Mouse (Mus musculus) spleen, adult 10 weeks (tissue): ENCODE measurements around the gene Snta1. TPM values are rescaled to one million over a fixed set of nuclear protein-coding genes. Genes with fewer than 3 reads are reported as not detected.

Experiments
- polyA plus RNA-seq: library from polyadenylated mRNA; stranded (reverse); fragments of 350-450 nt; fragmentation: Illumina TruSeq; extraction: RNeasy Lipid Tissue Mini Kit (QIAGEN cat#74804); gene quantifications from one replicate; pipeline ENCODE4 v1.2.3, GENCODE M21; 2015; ENCODE audit warnings: low replicate concordance; ENCODE audit not compliant: insufficient read depth

Snta1 gene
- polyA plus RNA-seq: 2.1 TPM

GRCm38 (mm10) chr2:154407643-154408445, at the start of gene Snta1:
TSS of gene Snta1 (minus strand) at chr2:154408099.

DNA sequence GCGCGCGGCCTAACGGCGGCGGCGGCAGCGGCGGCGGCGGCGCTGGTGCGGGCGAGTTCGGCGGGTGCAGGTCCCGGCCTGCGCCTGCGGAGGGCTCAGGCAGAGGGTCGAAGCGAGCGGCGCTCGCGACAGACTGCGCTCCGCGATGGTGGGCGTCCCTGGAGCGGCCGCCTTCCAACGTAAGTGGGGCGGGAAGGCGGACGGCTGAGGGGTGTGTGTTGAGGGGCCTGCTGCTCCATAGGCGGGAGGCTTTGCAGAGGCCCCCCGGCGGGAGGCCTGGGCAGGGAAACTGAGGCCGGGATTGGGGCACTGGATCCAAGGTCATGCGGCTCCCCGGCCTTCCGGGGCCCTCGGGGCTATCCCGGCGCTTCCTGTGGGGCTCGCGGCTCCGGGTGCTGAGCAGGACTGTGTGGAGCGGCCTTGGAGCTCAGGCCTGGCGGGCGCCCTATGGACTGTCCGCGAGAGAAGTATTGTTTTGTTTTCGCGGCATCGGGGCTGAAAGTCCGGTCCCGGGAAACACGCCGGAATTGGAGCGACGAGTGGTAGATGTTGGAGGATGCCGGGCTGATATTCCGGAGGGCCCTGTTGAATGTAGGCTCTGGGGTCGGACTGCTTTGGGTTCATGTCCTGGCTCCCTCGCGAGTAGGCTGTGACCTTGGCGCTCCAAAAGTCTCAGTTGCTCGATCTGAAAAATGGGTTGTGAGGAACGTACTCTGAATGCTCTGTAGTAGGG, 28.7 kb upstream of the Snta1 start, which contains the start of gene Cbfa2t2:
Gene Cbfa2t2, plus strand, starts transcription at position 24 of the 733 bp plus-strand sequence.

DNA sequence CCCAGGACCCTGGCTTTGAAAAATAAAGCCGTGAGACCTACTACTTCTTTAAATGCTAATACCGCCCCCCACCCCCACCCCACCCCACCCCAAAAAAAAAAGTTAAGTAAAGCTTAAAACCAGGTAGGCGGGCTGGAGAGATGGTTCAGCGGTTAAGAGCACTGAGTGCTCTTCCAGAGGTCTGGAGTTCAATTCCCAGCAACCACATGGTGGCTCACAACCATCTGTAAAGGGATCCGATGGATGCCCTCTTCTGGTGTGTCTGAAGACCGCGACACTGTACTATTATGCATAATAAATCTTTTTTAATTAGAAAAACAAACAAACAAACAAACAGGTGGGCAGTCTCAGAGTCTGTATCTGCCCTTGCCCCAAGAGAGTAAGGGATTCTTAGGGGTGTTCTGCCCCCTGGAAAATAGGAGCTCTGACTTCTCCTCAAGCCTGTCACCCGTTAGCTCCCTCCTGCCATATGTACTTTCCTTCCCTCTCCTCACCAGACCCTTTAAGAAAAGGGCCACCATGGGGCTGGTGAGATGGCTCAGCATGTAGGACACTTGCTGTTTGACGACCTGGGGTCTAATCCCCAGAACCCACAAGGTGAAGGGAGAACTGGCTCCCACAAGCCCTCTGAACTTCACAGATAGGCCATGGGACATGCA, 34.9 kb downstream of the Snta1 start, which contains the start of gene Cdk5rap1:
Gene Cdk5rap1, minus strand, starts transcription at position 169 of the 659 bp plus-strand sequence.

Other genes with a start within 250 kb of the Snta1 start
- not detected for gene Bpifa5, start 245.5 kb downstream of the Snta1 start, polyA plus RNA-seq
- not detected for gene Bpifb1, start 217.3 kb downstream of the Snta1 start, polyA plus RNA-seq
- gene Bpifb5, start 184.4 kb downstream of the Snta1 start, polyA plus RNA-seq: not detected
- gene Bpifb9a, start 150.2 kb downstream of the Snta1 start, polyA plus RNA-seq: not detected
- gene Bpifb9b, start 100.9 kb downstream of the Snta1 start, polyA plus RNA-seq: not detected
- 13.6 TPM for gene Cdk5rap1, start 35.1 kb downstream of the Snta1 start, polyA plus RNA-seq
- gene Cbfa2t2, start 28.4 kb upstream of the Snta1 start, polyA plus RNA-seq: 16.1 TPM
- not detected for gene 1700003F12Rik, start 139.0 kb upstream of the Snta1 start, polyA plus RNA-seq
- gene Actl10, start 143.7 kb upstream of the Snta1 start, polyA plus RNA-seq: not detected
- gene Necab3, start 150.8 kb upstream of the Snta1 start, polyA plus RNA-seq: 0.40 TPM
- gene E2f1, start 161.8 kb upstream of the Snta1 start, polyA plus RNA-seq: 4.3 TPM
- 12.2 TPM for gene Pxmp4, start 195.6 kb upstream of the Snta1 start, polyA plus RNA-seq
- gene Zfp341, start 205.2 kb upstream of the Snta1 start, polyA plus RNA-seq: 1.9 TPM
- not detected for gene 4930519P11Rik, start 205.3 kb upstream of the Snta1 start, polyA plus RNA-seq
- gene Chmp4b, start 243.6 kb upstream of the Snta1 start, polyA plus RNA-seq: 144 TPM